Mouse (Mus musculus) heart, embryonic 16.5 days (tissue): ENCODE results near the gene Cadm3. TPM values are rescaled to one million over a fixed set of nuclear protein-coding genes. Genes with fewer than 3 reads are reported as not detected.

ENCODE experiments used
- polyA plus RNA-seq: library from polyadenylated mRNA; unstranded; fragments of >200 nt; fragmentation: Nextera tagmentation; extraction: Ambion mirVana; gene quantifications from 2 replicates; pipeline ENCODE4 v1.2.1, GENCODE M21; 2015

Gene Cadm3
- polyA plus RNA-seq, 1 experiment from 2014 or later, result 0.26 TPM

Other genes with a start within 250 kb of the Cadm3 start
- gene Olfr1408, start 230.3 kb downstream of the Cadm3 start, polyA plus RNA-seq, result not detected in 2 replicates
- not detected in 2 replicates for gene Olfr1406, start 177.1 kb downstream of the Cadm3 start, polyA plus RNA-seq
- not detected in 2 replicates for gene Olfr218, start 169.9 kb downstream of the Cadm3 start, polyA plus RNA-seq
- not detected in 2 replicates for gene Olfr1404, start 155.3 kb downstream of the Cadm3 start, polyA plus RNA-seq
- gene Fcer1a, start 140.5 kb downstream of the Cadm3 start, polyA plus RNA-seq, result not detected in 2 replicates
- gene Olfr418, start 101.7 kb downstream of the Cadm3 start, polyA plus RNA-seq, result not detected in 2 replicates
- gene Mptx2, start 89.9 kb downstream of the Cadm3 start, polyA plus RNA-seq, result not detected in 2 replicates
- 0.64 and 0.81 TPM in 2 replicates for gene Ackr1, start 33.9 kb downstream of the Cadm3 start, polyA plus RNA-seq
- 2.3 and 2.6 TPM in 2 replicates for gene Aim2, start 16.8 kb downstream of the Cadm3 start, polyA plus RNA-seq
- 0.17 and 0.46 TPM in 2 replicates for gene Ifi206, start 123.3 kb upstream of the Cadm3 start, polyA plus RNA-seq
- gene Ifi214, start 168.3 kb upstream of the Cadm3 start, polyA plus RNA-seq, result not detected in 2 replicates
- gene Ifi213, start 231.6 kb upstream of the Cadm3 start, polyA plus RNA-seq, result 0.09 and 0.32 TPM in 2 replicates